Mouse (Mus musculus): ENCODE results near the gene Rcn3. TPM values are rescaled to one million over a fixed set of nuclear protein-coding genes. Genes with fewer than 3 reads are reported as not detected.
"Not testable (repeated sequence)": the region's sequence is repeated elsewhere in the genome, so short reads cannot be mapped to it uniquely, and the experiment has no call there.

The Rcn3 gene
- polyA plus RNA-seq, 1 experiment from 2014 or later, result 376 TPM

DNA sequence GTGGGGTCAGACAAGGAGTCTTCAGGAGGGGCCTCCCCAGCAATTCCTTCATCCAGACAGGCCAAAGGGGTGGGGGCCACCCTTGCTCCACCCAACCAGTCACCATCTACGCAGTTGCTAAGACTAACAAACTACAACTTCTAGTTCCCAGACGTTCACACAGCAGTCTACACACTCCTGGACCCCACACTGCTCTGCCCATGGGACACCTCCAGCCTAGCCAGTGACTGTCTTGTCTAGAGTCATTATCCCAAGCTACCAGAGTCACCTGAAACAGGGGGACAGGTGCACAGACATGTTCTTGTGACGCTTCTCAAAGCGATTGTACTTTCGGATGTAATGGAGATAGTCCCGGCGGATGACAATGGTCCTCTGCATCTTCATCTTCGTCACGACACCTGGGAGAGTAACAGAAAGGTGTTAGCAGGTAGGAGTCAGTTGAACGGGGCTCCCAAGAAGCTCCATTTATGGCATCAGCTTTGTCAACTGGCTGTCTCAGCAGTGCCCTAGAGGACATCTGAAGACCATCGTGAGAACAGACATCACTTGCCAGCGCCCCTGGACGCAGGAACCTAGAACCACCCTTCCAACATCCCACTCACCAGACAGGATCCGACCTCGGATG lies 30.7 kb upstream of the Rcn3 start:
- Histone ChIP-seq H3K27me3 (no peaks in the 10 kb centered on the region), H3K4me3 (peak overlapping the region; percentile 96), H3K9me3 (no peaks in the 10 kb centered on the region), H3K4me1 (peaks cover 53% of the 10 kb centered on the region), H3K36me3 (peaks cover 75% of the 10 kb centered on the region), H3K9ac (peak overlapping the region; percentile 99), H3K27ac (no peak overlapping the region), H3K4me2 (peak overlapping the region; percentile 89)
- 82% methylated on average over 15 of the region's 15 CpGs for WGBS
- ATAC-seq (ENCODE audit: insufficient number of reproducible peaks, insufficient read depth, low FRiP score, low TSS enrichment, low read depth), result no peak

DNA sequence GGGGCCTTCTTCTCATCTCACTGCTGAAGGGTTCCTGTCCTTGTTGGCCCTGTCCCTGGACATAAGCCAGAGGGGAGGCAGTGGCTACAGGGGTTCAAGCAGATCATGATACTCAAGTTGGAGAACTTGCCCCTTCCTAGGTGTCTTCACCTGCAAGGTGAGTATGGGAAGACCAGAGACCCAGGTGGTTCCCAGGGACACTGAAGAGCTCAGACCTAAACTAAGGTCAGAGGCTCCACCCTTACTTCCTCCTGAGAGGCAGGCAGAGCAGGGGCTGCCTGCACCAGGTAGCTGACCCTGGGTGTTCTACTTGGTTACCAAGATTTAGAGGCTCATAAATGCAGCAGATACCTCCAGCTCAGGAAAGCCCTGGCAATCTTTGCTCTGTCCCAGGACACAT lies 29.9 kb upstream of the Rcn3 start:
- Histone ChIP-seq H3K27ac (peak overlapping the region; percentile 3; the same call in 1 of the 2 replicates), H3K9me3 (no peaks in the 10 kb centered on the region), H3K4me1 (peaks cover 45% of the 10 kb centered on the region), H3K27me3 (no peaks in the 10 kb centered on the region), H3K4me2 (peak overlapping the region; percentile 21), H3K9ac (peak overlapping the region; percentile 99), H3K4me3 (peak overlapping the region; percentile 7; the same call in 1 of the 2 replicates), H3K36me3 (peaks cover 69% of the 10 kb centered on the region)
- no peak for ATAC-seq (ENCODE audit: insufficient number of reproducible peaks, insufficient read depth, low FRiP score, low TSS enrichment, low read depth)

DNA sequence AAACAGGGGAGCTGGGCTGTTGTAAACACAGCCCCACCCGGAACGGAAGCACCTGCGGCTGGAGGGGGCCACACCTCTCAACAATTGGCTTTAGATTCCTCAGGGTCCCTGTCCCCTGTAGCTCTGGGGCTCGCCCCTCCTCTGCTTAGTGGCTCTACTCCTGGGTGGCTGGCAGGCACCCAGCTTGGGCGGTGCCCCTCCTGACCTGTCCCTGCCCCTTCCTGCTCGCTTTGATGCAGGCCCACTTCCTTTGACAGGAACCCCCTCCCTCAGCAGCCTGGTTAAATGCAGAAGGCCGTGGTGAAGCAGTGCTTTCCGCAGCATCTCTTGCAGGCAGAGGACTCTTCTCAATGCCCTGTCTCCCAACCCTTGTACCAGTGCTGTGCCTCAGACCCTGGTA lies 29.4 kb upstream of the Rcn3 start:
- Histone ChIP-seq H3K27ac (0 out of 2 replicates have a peak overlapping the region, but pooled peaks have one; percentile 11), H3K4me1 (peaks cover 40% of the 10 kb centered on the region), H3K4me2 (peak overlapping the region; percentile 21), H3K9ac (peak overlapping the region; percentile 99), H3K27me3 (no peaks in the 10 kb centered on the region), H3K9me3 (no peaks in the 10 kb centered on the region), H3K4me3 (peak overlapping the region; percentile 6; the same call in 1 of the 2 replicates), H3K36me3 (peaks cover 63% of the 10 kb centered on the region)
- WGBS, result 65% methylated on average over 8 of the region's 8 CpGs
- no peak for ATAC-seq (ENCODE audit: insufficient number of reproducible peaks, insufficient read depth, low FRiP score, low TSS enrichment, low read depth)

DNA sequence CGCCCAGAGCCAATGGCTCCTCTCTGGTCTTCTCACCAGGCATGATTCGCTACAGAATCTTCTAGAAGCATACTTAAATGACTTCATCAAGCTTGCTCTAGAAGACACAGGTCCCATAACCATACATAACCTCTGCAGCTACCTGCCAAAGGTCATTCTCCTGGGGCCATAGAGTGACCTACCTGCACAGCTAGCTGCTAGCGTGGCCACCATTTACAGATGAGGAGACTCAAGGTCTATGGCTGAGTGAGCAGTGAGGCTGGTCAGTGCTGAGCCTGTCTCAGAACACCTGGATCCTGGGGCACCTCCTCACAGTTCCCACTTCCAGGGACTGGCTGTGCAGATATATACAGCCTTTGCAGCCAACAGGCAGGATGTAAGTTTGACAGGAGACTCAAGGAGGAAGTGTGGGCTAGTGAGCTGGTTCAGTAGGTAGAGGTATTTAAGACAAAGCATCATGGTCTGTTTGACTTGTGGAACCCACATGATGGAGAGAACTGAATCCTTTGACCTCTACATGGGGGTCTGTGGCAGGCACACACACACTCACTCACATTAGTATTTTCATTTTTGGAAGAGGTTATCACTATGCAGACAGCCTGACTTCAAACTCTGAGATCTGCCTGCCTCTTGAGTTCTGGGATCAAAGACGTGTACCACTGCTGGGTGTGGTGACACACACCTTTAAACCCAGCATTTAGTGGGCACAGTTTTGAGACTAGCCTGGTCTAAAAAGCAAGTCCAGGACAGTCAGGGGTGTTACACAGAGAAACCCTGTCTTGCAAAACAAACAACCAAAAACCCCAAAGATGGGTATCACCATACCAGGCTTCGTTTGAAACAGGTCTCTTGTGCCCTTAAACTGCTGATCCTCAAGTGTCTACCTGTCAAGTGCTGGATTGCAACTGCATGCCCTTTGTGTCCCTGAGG lies 28.0 kb upstream of the Rcn3 start:
- Histone ChIP-seq H3K4me1 (peaks cover 26% of the 10 kb centered on the region), H3K9me3 (no peaks in the 10 kb centered on the region), H3K9ac (no peak overlapping the region), H3K27me3 (no peaks in the 10 kb centered on the region), H3K36me3 (peaks cover 50% of the 10 kb centered on the region), H3K4me2 (no peak overlapping the region), H3K4me3 (no peak overlapping the region), H3K27ac (peak overlapping the region; percentile 22; the same call in 1 of the 2 replicates)
- WGBS, result 82% methylated on average over 5 of the region's 5 CpGs
- no peak for ATAC-seq (ENCODE audit: insufficient number of reproducible peaks, insufficient read depth, low FRiP score, low TSS enrichment, low read depth)

DNA sequence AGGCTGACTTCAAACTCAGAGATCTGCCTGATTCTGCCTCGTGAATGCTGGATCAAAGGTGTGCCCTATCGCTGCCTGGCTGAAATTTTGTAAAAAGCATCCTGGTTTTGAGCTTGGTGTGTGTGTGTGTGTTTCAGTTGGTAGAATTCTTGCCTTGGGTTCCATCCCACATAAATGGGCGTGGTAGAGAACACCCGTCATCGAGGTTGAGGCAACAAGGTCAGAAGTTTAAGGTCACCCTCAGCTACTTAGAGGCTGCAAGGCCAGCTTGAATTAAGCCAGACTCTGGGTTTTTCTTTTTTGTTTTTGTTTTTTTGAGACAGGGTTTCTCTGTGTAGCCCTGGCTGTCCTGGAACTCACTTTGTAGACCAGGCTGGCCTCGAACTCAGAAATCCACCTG lies 26.3 kb upstream of the Rcn3 start:
- Histone ChIP-seq H3K9ac (no peak overlapping the region), H3K27me3 (no peaks in the 10 kb centered on the region), H3K4me2 (no peak overlapping the region), H3K27ac (no peak overlapping the region; the same call in 1 of the 2 replicates), H3K9me3 (no peaks in the 10 kb centered on the region), H3K4me3 (no peak overlapping the region), H3K4me1 (peaks cover 22% of the 10 kb centered on the region), H3K36me3 (peaks cover 48% of the 10 kb centered on the region)
- ATAC-seq (ENCODE audit: insufficient number of reproducible peaks, insufficient read depth, low FRiP score, low TSS enrichment, low read depth), result no peak
- WGBS, result 89% methylated on average over 6 of the region's 6 CpGs

DNA sequence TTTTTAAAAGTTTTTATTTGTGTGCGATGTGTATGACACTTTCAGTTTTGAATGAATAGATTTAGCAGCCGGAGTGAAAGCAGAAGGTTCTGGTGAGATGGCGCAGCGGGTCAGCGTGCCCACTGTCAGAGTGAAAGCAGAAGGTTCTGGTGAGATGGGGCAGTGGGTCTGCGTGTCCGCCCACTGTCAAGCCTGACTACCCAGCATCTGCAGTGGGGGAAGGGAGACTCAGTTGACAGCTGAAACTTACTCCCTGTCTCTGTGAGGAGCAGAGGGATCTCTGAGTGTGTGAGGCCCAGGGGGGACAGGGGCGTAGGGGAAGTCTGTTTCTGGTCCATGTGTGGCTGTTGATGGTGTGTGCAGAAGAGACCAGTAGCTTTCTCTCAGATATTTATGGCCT lies 25.5 kb upstream of the Rcn3 start:
- no peaks in the 10 kb centered on the region for H3K27me3 ChIP-seq
- WGBS, result 79% methylated on average over 8 of the region's 8 CpGs
- no peak overlapping the region for H3K4me2 ChIP-seq
- H3K4me3 ChIP-seq, result no peak overlapping the region
- peak overlapping the region; percentile 44 for H3K27ac ChIP-seq
- no peaks in the 10 kb centered on the region for H3K9me3 ChIP-seq
- no peak for ATAC-seq (ENCODE audit: insufficient number of reproducible peaks, insufficient read depth, low FRiP score, low TSS enrichment, low read depth)
- peaks cover 41% of the 10 kb centered on the region for H3K36me3 ChIP-seq
- H3K4me1 ChIP-seq, result peaks cover 14% of the 10 kb centered on the region
- H3K9ac ChIP-seq, result peak overlapping the region; percentile 36; the same call in 1 of the 2 replicates

DNA sequence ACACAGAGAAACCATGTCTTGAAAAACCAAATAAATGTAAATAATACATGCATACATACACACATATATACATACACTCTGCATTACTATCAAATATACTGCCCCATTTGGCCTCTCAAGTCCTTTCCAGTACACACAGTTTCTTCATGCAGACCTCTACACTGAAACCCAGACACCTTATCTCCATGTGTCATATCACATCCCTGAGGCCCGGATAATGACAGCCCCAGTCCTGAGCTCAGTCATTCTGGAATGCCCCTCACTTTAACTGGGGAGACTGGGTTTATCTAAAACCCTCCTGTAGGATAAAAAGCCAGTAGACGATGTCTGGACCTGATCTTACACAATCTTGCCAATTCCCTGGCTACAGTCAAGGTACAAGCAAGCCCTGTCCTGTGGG lies 21.5 kb upstream of the Rcn3 start:
- no peak for ATAC-seq (ENCODE audit: insufficient number of reproducible peaks, insufficient read depth, low FRiP score, low TSS enrichment, low read depth)
- no peaks in the 10 kb centered on the region for H3K4me1 ChIP-seq
- WGBS, result 73% methylated on average over 2 of the region's 2 CpGs

DNA sequence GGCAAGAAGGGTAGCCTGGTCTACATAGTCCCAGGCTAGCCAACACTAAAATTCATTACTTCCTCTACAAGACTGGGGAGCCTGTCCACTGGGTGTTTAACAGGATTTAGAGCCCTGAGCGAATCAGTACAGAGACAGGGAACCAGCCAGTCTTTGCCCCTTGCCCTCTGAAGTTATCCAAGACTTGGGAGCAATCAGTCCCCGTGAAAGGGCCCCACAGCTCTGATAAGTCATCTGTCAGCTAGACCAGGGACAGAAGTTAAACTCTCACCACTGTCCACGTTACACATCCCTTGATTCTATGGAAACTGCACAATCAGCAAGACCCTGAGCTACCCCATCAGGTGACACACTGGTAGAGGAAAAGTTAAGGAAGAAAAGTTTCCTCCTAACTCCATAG lies 20.5 kb upstream of the Rcn3 start:
- no peaks in the 10 kb centered on the region for H3K4me1 ChIP-seq
- no peaks in the 10 kb centered on the region for H3K36me3 ChIP-seq
- ATAC-seq (ENCODE audit: insufficient number of reproducible peaks, insufficient read depth, low FRiP score, low TSS enrichment, low read depth), result no peak
- H3K27me3 ChIP-seq, result no peaks in the 10 kb centered on the region
- H3K4me3 ChIP-seq, result no peak overlapping the region
- no peak overlapping the region for H3K9ac ChIP-seq
- H3K27ac ChIP-seq, result no peak overlapping the region
- H3K9me3 ChIP-seq, result no peaks in the 10 kb centered on the region
- 73% methylated on average over 3 of the region's 3 CpGs for WGBS
- no peak overlapping the region for H3K4me2 ChIP-seq

More for the DNA sequence above, 21.5 kb upstream of the Rcn3 start:
- Histone ChIP-seq H3K4me3 (no peak overlapping the region), H3K9ac (no peak overlapping the region), H3K36me3 (0 out of 2 replicates have a peak, but pooled peaks cover 3% of the 10 kb centered on the region), H3K27me3 (no peaks in the 10 kb centered on the region), H3K4me2 (no peak overlapping the region), H3K27ac (no peak overlapping the region), H3K9me3 (no peaks in the 10 kb centered on the region)

DNA sequence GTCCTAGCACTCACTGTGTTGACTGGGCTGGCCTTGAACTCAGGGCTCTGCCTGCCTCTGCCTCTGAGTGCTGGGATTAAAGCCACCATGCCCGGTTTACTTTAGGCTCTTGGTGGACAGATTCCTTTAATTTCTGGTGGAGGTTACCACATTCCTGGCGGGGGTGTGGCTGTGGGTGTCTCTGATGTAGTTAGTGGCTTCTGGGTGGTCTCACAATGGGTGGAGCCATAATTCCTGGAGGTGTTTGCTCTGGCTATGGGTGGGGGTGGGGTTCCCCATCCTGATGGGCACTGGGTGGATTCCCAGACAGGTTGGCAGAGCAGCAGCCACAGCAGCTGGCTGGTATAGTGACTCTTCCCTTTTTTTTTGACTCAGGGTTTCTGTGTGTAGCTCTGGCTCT lies 19.9 kb upstream of the Rcn3 start:
- Histone ChIP-seq H3K9me3 (no peaks in the 10 kb centered on the region), H3K9ac (no peak overlapping the region), H3K36me3 (no peaks in the 10 kb centered on the region), H3K4me2 (no peak overlapping the region), H3K4me1 (no peaks in the 10 kb centered on the region), H3K27me3 (no peaks in the 10 kb centered on the region), H3K27ac (no peak overlapping the region), H3K4me3 (no peak overlapping the region)
- WGBS, result 67% methylated on average over 2 of the region's 2 CpGs
- ATAC-seq (ENCODE audit: insufficient number of reproducible peaks, insufficient read depth, low FRiP score, low TSS enrichment, low read depth), result no peak

DNA sequence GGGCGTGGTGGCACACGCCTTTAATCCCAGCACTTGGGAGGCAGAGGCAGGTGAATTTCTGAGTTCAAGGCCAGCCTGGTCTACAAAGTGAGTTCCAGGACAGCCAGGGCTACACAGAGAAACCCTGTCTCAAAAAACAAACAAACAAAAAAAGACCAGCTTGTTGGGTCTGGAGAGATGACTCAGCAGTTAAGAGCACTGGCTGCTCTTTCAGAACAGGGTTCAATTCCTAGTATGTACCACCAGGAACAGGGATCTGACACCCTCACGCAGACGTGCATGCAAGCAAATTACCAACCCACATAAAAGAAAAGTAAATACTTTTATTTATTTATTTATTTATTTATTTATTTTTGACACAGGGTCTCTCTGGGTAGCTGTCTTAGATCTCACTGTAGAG lies 18.1 kb upstream of the Rcn3 start:
- not testable (repeated sequence) for H3K4me3 ChIP-seq; H3K27ac ChIP-seq; H3K9ac ChIP-seq; H3K4me1 ChIP-seq; ATAC-seq (ENCODE audit: insufficient number of reproducible peaks, insufficient read depth, low FRiP score, low TSS enrichment, low read depth); H3K9me3 ChIP-seq; H3K4me2 ChIP-seq; H3K27me3 ChIP-seq; H3K36me3 ChIP-seq
- WGBS, result 92% methylated on average over 4 of the region's 4 CpGs

DNA sequence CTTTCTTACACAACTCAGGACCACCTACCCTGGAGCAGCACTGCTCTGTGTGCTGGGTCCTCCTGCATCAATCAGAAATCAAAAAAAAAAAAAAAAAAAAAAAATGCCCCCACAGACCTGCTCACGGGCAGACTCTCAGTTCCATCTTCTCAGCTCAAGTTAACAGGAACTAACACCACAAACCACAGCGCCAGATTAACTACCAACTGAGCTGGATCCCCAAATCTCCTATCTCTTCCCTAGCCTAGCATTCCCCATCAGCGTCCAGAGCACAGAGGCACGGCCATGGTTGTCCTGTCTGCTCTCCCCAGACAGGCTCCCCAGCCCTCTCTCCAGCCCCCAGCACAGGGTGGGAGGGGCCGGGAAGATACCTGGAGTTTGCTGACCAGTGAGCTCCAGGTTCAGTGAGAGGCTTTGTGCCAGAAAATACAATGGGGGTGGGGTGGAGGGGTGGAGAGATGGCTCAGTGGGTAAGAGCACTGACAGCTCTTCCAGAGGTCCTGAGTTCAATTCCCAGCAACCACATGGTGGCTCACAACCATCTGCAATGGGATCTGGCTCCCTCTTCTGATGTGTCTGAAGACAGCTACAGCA lies 15.1 kb upstream of the Rcn3 start:
- H3K27ac ChIP-seq, result no peak overlapping the region
- H3K4me2 ChIP-seq, result no peak overlapping the region
- H3K9ac ChIP-seq, result no peak overlapping the region
- H3K9me3 ChIP-seq, result no peaks in the 10 kb centered on the region
- no peaks in the 10 kb centered on the region for H3K27me3 ChIP-seq
- no peak for ATAC-seq (ENCODE audit: insufficient number of reproducible peaks, insufficient read depth, low FRiP score, low TSS enrichment, low read depth)
- no peaks in the 10 kb centered on the region for H3K36me3 ChIP-seq
- H3K4me3 ChIP-seq, result no peak overlapping the region
- H3K4me1 ChIP-seq, result peaks cover 30% of the 10 kb centered on the region
- WGBS, result 58% methylated on average over 5 of the region's 5 CpGs

All from embryonic facial prominence, embryonic 13.5 days (tissue).